Mouse (Mus musculus): ENCODE results near the gene Epha3. TPM values are rescaled to one million over a fixed set of nuclear protein-coding genes. Genes with fewer than 3 reads are reported as not detected.

The Epha3 gene
- polyA plus RNA-seq, 2 experiments = 0.38 to 0.58 TPM

DNA sequence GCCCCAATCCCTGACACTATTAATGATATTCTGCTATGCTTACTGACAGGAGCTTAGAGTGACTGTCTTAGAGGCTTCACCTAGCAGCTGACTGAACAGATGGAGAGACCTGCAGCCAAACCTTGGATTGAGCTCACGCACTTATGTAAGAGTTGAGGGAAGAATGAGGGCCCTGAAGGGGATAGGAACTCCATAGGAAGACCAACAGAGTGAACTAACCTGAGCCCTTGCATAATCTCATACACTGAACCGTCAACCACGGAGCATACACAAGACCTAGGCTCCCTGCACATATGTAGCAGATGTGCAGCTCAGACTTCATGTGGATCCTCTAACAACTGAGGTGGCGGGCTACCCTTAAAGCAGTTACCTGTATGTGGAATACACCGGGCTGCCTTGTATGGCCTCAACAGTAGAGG, 230.2 kb downstream of the Epha3 start:
- H3K4me2 ChIP-seq (ENCODE audit: low read depth) = no peak overlapping the region
- H3K9me3 ChIP-seq (ENCODE audit: control insufficient read depth, low read length) = no peaks in the 10 kb centered on the region
- H3K36me3 ChIP-seq (replicated peaks; ENCODE audit: control insufficient read depth, insufficient read depth, low read depth) = no peaks in the 10 kb centered on the region
- no peak for DNase-seq (ENCODE audit: low read depth in 3 of 3, low spot score in 3 of 3)
- WGBS (ENCODE audit: insufficient replicate concordance) = 67% methylated on average over 5 of the region's 5 CpGs
- no peaks in the 10 kb centered on the region for H3K27me3 ChIP-seq (ENCODE audit: control insufficient read depth, insufficient read depth, low read length)
- no peak overlapping the region for H3K27ac ChIP-seq
- H3K4me3 ChIP-seq (ENCODE audit: insufficient read depth in 1 of 2, low read depth in 2 of 2, low read length in 2 of 2) = no peak overlapping the region
- no peak for ATAC-seq (ENCODE audit: insufficient read depth)
- H3K4me1 ChIP-seq (replicated peaks; ENCODE audit: control insufficient read depth in 2 of 2, insufficient read depth in 2 of 2, low read length in 1 of 2) = no peaks in the 10 kb centered on the region
- H3K9ac ChIP-seq (replicated peaks) = no peak overlapping the region
- TF ChIP-seq EP300 (IDR thresholded peaks at IDR 0.05; ENCODE audit: low read depth) = no peak
- no peak for TF ChIP-seq CTCF (IDR thresholded peaks at IDR 0.05; ENCODE audit: low read depth)

- TF ChIP-seq EP300 (IDR thresholded peaks at IDR 0.05; ENCODE audit: low read depth) = no peak
- no peak for TF ChIP-seq CTCF (IDR thresholded peaks at IDR 0.05; ENCODE audit: low read depth)
- no peaks in the 10 kb centered on the region for H3K36me3 ChIP-seq (replicated peaks; ENCODE audit: control insufficient read depth, insufficient read depth, low read depth)
- H3K4me2 ChIP-seq (ENCODE audit: low read depth) = no peak overlapping the region
- no peak overlapping the region for H3K9ac ChIP-seq (replicated peaks)
- no peak for ATAC-seq (ENCODE audit: insufficient read depth)
- H3K9me3 ChIP-seq (ENCODE audit: control insufficient read depth, low read length) = no peaks in the 10 kb centered on the region
- no peak overlapping the region for H3K27ac ChIP-seq
- no peak for DNase-seq (ENCODE audit: low read depth in 3 of 3, low spot score in 3 of 3)
- no peaks in the 10 kb centered on the region for H3K27me3 ChIP-seq (ENCODE audit: control insufficient read depth, insufficient read depth, low read length)
- H3K4me3 ChIP-seq (ENCODE audit: insufficient read depth in 1 of 2, low read depth in 2 of 2, low read length in 2 of 2) = no peak overlapping the region
- no peaks in the 10 kb centered on the region for H3K4me1 ChIP-seq (replicated peaks; ENCODE audit: control insufficient read depth in 2 of 2, insufficient read depth in 2 of 2, low read length in 1 of 2)
Measured at GRCm38 (mm10) chr16:63625229-63625628, 238.7 kb downstream of the Epha3 start.

DNA sequence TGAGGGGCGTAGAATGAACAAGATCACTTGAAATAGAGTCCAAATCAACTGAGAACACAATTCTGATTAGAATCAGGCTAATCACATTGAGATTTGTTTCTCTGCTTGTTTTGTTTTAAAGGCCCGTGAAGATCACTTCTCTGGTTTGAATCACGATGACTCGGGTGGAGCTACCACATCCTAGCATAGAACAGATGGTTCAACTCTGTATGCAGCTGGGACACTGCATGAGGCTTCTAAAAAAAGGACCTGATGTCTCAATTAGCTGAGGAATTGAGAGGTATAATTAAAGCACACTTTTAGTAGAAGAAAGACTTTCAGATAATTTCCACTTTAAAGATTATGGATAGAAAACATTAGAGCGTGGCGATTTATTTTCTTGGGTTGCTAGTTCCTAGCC, 242.1 kb downstream of the Epha3 start:
- Histone ChIP-seq H3K9me3 (ENCODE audit: control insufficient read depth, low read length) (no peaks in the 10 kb centered on the region), H3K4me2 (ENCODE audit: low read depth) (no peak overlapping the region), H3K27ac (no peak overlapping the region), H3K4me3 (ENCODE audit: insufficient read depth in 1 of 2, low read depth in 2 of 2, low read length in 2 of 2) (no peak overlapping the region), H3K36me3 (replicated peaks; ENCODE audit: control insufficient read depth, insufficient read depth, low read depth) (no peaks in the 10 kb centered on the region), H3K27me3 (ENCODE audit: control insufficient read depth, insufficient read depth, low read length) (no peaks in the 10 kb centered on the region), H3K9ac (replicated peaks) (no peak overlapping the region), H3K4me1 (replicated peaks; ENCODE audit: control insufficient read depth in 2 of 2, insufficient read depth in 2 of 2, low read length in 1 of 2) (no peaks in the 10 kb centered on the region)
- DNase-seq (ENCODE audit: low read depth in 3 of 3, low spot score in 3 of 3) (no peak), ATAC-seq (ENCODE audit: insufficient read depth) (no peak)
- 73% methylated on average over 6 of the region's 6 CpGs for WGBS (ENCODE audit: insufficient replicate concordance)
- TF ChIP-seq CTCF (IDR thresholded peaks at IDR 0.05; ENCODE audit: low read depth) (no peak), EP300 (IDR thresholded peaks at IDR 0.05; ENCODE audit: low read depth) (no peak)

GRCm38 (mm10) chr16:63615396-63615795, 248.6 kb downstream of the Epha3 start:
- Histone ChIP-seq H3K27ac (no peak overlapping the region), H3K36me3 (replicated peaks; ENCODE audit: control insufficient read depth, insufficient read depth, low read depth) (no peaks in the 10 kb centered on the region), H3K27me3 (ENCODE audit: control insufficient read depth, insufficient read depth, low read length) (no peaks in the 10 kb centered on the region), H3K4me1 (replicated peaks; ENCODE audit: control insufficient read depth in 2 of 2, insufficient read depth in 2 of 2, low read length in 1 of 2) (no peaks in the 10 kb centered on the region), H3K9ac (replicated peaks) (no peak overlapping the region), H3K4me3 (ENCODE audit: insufficient read depth in 1 of 2, low read depth in 2 of 2, low read length in 2 of 2) (no peak overlapping the region), H3K9me3 (ENCODE audit: control insufficient read depth, low read length) (no peaks in the 10 kb centered on the region), H3K4me2 (ENCODE audit: low read depth) (no peak overlapping the region)
- DNase-seq (ENCODE audit: low read depth in 3 of 3, low spot score in 3 of 3) (no peak), ATAC-seq (ENCODE audit: insufficient read depth) (no peak)
- TF ChIP-seq CTCF (IDR thresholded peaks at IDR 0.05; ENCODE audit: low read depth) = no peak
- 59% methylated on average over 3 of the region's 3 CpGs for WGBS (ENCODE audit: insufficient replicate concordance)

DNA sequence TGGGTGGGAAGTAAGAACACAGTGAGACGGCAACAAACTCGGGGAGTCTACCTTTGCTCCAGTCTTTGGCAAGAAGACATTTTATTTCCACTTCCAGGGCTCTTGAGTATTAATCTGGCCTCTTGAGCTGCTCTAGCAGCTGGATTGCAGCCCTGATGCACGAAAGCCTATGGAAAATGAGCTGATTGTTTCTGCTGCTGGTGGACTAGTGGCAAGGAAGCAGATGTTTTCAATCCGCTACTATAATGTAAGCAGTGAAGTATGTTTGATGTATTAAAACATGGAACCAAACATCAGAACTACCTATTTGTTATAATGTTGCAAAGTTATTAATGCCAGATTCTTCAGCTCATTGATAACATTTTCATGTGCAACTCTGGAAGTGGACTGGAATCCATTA, 251.0 kb downstream of the Epha3 start:
- no peak overlapping the region for H3K9ac ChIP-seq (replicated peaks)
- no peaks in the 10 kb centered on the region for H3K4me1 ChIP-seq (replicated peaks; ENCODE audit: control insufficient read depth in 2 of 2, insufficient read depth in 2 of 2, low read length in 1 of 2)
- no peak overlapping the region for H3K4me3 ChIP-seq (ENCODE audit: insufficient read depth in 1 of 2, low read depth in 2 of 2, low read length in 2 of 2)
- ATAC-seq (ENCODE audit: insufficient read depth) (no peak), DNase-seq (ENCODE audit: low read depth in 3 of 3, low spot score in 3 of 3) (no peak)
- H3K36me3 ChIP-seq (replicated peaks; ENCODE audit: control insufficient read depth, insufficient read depth, low read depth) = no peaks in the 10 kb centered on the region
- no peaks in the 10 kb centered on the region for H3K9me3 ChIP-seq (ENCODE audit: control insufficient read depth, low read length)
- H3K27me3 ChIP-seq (ENCODE audit: control insufficient read depth, insufficient read depth, low read length) = no peaks in the 10 kb centered on the region
- TF ChIP-seq EP300 (IDR thresholded peaks at IDR 0.05; ENCODE audit: low read depth) (no peak), CTCF (IDR thresholded peaks at IDR 0.05; ENCODE audit: low read depth) (no peak)
- H3K4me2 ChIP-seq (ENCODE audit: low read depth) = no peak overlapping the region
- WGBS (ENCODE audit: insufficient replicate concordance) = 57% methylated on average over 4 of the region's 4 CpGs
- H3K27ac ChIP-seq = no peak overlapping the region

DNA sequence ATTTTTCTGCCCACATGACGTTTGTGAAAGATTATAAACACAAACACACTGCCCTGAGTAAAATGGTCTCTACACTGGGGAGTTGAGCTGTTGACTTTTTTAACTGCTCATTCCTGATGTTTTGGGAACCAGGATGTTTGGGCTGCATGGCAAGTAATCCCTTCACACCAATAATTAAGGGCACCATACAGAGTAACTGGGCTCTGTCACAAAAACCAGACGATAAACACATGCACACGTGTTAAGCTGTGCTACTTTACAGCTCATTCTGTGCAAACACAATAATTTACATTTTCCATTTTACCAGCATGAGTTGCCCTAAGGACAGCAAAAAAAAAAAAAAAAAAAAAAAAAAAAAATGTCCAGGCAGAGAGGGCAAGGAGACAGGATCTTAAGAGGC, 263.7 kb downstream of the Epha3 start:
- DNase-seq (ENCODE audit: low read depth in 3 of 3, low spot score in 3 of 3) (no peak), ATAC-seq (ENCODE audit: insufficient read depth) (no peak)
- Histone ChIP-seq H3K4me2 (ENCODE audit: low read depth) (no peak overlapping the region), H3K9ac (replicated peaks) (no peak overlapping the region), H3K27me3 (ENCODE audit: control insufficient read depth, insufficient read depth, low read length) (no peaks in the 10 kb centered on the region), H3K9me3 (ENCODE audit: control insufficient read depth, low read length) (no peaks in the 10 kb centered on the region), H3K27ac (no peak overlapping the region), H3K4me1 (replicated peaks; ENCODE audit: control insufficient read depth in 2 of 2, insufficient read depth in 2 of 2, low read length in 1 of 2) (no peaks in the 10 kb centered on the region), H3K36me3 (replicated peaks; ENCODE audit: control insufficient read depth, insufficient read depth, low read depth) (no peaks in the 10 kb centered on the region), H3K4me3 (ENCODE audit: insufficient read depth in 1 of 2, low read depth in 2 of 2, low read length in 2 of 2) (no peak overlapping the region)
- WGBS (ENCODE audit: insufficient replicate concordance) = 45% methylated on average over 3 of the region's 3 CpGs
- TF ChIP-seq EP300 (IDR thresholded peaks at IDR 0.05; ENCODE audit: low read depth) (no peak), CTCF (IDR thresholded peaks at IDR 0.05; ENCODE audit: low read depth) (no peak)

Data from liver, embryonic 14.5 days (tissue).